Mouse (Mus musculus) left cerebral cortex, adult 18-20 months (tissue): ENCODE measurements around the gene Pde4d. TPM values are rescaled to one million over a fixed set of nuclear protein-coding genes. Genes with fewer than 3 reads are reported as not detected.
"Not testable (repeated sequence)": the region's sequence is repeated elsewhere in the genome, so short reads cannot be mapped to it uniquely, and the experiment has no call there.

Source experiments
- DNase-seq, 2 experiments: peaks; one replicate each; pipeline ENCODE4 v3.0.0; 2021 to 2022; ENCODE audit warnings: low spot score in 2 of 2, mixed read lengths in 1 of 2
- total RNA-seq, 2 experiments: library from RNA; stranded (reverse); gene quantifications; 2 replicates each; pipeline ENCODE4 v1.2.3; 2021

Pde4d gene
- total RNA-seq, 2 experiments from 2014 or later: 107 to 109 TPM

DNA sequence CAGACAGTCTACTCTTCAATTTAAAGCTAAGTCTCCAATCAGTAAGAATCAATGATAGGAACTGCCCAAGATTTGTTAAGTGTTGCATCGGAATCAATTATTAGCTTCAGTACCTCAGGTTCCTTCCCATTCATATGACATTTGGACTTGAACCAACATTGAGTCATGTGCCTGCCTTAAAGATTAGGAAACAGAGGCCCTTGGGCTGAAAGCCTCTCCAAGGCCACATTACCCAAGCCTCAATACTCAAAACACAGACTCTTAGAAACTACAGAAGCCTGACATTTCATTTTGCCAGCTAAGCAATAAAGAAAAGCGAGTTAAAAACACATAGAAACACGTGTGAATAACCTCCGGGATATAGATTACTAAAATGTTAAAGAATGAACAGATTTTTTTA lies 233.3 kb downstream of the Pde4d start:
- no peak for DNase-seq

DNA sequence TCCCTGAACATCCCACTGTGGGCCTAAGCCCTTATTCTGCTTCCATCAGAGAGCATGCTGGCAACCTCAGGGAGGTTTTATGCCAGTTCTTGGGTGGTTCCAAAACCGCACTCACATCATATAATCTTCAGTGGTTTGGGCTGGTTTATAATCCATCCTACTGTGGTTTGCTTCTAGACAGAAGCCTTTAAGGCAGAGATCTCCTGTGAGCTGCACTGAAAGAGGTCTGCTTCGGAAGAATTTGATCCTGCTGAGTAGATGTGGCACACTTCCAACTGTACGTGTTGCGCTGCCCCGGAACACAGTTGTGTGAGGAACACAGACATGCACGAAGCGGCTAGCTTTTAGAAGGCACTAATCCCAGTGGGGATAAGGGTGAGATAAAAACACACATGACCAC lies 236.1 kb downstream of the Pde4d start:
- no peak for DNase-seq

DNA sequence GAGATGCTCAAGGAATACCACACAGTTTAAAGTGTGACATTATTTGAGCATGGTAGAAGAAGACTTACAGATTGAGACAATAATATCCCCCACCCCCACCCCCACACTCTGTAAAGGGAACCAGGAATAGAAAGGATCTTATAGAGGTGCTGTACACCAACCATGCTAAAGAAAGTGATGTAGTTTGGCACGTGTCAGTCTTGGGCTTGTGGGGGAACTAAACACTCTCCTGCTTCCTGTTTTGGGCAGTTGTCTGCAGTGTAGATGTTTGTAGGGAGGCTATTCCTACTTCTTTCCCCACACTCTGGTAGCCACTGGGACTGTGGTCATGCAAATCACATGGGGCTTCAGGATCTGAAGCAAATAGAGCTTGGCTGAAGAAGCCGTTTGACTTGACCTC lies 236.5 kb downstream of the Pde4d start:
- DNase-seq: no peak

DNA sequence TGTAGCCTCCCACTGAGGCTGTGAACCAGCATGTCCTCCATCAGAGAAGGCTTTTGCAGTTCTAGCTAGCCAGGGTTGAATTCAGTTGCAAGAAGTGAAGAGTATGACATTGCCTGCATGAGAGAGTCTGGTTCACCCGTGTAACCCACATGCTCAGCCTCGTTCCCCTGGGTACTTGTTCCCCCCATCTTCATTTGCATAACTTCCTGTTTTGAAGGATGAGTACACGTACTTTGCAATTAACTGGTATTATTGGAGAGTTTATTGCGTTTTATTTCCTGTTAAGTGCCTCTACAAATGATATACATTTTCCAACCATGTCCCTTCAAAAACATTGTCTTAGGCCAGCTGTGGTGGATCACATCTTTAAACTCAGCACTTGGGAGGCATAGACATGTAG lies 237.1 kb downstream of the Pde4d start:
- DNase-seq: no peak

DNA sequence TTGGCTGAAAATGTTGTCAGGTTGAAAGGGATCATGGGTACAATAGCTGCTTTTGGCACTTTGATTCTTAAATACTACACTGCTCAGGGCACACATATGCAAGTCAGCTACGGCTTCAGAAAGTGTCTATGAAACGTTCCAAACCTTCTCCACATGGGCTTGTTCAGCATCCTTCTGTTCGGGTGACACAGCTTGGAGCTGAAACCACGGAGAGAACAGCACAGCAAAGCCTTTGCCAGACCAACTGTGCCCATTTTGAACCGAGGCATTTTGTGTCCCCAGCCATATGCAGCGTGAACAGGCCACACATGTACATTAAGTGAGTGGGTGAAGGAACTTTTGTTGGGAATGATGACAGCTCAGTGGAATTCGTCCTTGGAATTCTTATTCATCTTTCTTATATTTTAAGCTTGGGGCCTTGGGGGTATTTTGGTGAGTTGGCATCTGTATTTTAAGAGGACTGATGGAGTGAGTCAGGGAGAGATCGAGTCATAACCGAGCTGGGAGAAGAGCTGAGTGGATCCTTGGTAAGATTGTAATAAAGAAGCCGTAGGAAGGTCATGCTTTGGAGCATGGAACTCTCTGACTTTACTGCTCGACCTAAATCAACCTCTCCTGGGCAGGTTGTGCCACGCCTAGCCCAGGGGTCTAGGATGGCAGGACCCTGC lies 243.3 kb downstream of the Pde4d start:
- peak; percentile 20 to 40 for DNase-seq

DNA sequence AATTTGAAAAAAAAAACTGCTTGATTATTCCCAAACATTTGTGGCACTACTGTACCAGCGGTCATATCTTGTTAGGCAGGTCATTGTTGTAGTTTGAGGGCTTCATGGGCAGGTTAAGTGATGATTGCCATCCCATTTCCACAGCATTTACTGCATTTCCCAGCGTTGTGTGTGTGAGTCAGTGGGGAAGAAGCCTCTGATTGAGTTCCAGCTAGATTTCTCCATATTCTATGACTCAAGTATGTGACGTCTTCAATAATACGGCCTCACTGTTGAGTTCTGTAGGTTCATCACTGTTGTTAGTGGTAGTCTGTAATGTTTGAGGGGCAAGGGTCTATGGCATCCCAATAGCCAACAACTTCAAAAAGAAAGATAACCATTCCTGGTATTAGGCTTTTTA lies 255.7 kb downstream of the Pde4d start:
- DNase-seq: no peak

DNA sequence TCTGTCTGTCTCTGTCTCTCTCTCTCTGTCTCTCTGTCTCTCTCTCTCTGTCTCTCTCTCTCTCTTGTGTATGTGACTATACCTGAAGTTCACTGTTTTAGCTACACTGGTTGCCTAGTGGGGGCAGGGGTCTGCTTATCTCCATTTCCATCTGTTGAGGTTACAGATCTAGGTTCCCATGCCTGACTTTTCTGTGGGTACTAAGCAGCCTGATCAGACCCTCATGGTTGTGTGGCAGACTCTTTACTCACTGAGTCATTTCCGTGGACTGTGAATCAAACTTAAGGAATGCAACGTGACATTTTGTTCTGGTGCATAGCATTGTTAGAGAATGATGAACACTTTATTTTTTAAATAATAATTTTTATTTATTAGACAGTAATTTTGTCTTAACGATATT lies 264.3 kb downstream of the Pde4d start:
- DNase-seq: no peak

DNA sequence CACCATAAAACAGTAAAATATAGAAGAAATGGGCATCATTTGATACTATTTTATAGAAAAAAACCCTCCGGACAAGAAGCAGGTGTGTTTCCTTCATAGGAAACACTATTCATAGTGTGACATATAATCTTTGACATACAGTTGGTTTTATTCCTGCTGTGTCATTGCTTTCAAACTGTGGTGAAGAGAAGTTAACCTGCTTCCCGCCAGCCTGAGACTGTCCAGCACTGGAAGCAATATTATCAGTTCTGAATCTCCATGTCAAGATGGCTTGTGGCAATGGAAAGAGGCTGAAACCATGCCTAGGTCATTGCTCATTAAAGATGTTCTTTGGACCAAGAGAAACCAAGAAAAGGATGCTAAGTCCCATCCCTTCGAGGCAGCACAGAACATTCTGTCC lies 265.3 kb downstream of the Pde4d start:
- no peak for DNase-seq

DNA sequence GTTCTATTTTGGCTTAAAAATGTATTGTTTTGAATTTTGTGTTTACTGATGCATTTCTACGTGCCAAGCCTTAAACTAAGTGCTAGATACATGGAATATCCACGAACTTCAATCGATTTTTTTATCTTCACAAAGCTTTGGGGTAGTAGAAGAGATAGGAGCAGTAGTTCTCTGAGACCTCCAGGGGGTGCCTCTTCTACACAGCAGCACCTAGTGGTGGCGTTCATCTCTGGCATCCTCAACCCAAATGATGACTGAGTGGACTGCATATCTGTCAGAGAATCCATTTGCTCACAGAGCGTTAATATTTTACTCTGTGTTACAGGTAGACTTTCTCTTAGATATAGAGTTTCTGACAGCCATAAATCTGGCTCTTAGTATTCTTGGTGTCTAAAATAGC lies 272.5 kb downstream of the Pde4d start:
- peak; percentile 19 to 41 for DNase-seq

DNA sequence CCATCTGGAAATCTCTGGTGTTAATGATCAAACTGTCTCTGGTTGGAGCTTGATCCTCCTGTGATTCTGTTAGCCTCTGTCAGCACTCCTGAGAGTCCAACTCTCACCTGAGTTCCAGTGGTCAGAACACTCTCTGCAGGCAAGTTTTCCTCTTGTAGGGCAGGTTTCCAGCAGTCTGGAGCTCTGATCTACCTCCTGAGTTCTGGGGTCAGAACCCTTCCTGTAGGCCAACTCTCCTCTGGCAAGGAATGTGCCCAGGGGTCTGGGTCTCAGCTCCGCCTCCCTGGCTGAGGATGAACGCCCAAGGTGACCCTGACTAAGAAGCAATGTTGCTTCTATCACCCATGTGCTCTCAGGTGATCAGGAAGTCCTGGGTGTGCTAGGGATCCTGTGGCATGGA lies 284.6 kb downstream of the Pde4d start:
- not testable (repeated sequence) for DNase-seq

DNA sequence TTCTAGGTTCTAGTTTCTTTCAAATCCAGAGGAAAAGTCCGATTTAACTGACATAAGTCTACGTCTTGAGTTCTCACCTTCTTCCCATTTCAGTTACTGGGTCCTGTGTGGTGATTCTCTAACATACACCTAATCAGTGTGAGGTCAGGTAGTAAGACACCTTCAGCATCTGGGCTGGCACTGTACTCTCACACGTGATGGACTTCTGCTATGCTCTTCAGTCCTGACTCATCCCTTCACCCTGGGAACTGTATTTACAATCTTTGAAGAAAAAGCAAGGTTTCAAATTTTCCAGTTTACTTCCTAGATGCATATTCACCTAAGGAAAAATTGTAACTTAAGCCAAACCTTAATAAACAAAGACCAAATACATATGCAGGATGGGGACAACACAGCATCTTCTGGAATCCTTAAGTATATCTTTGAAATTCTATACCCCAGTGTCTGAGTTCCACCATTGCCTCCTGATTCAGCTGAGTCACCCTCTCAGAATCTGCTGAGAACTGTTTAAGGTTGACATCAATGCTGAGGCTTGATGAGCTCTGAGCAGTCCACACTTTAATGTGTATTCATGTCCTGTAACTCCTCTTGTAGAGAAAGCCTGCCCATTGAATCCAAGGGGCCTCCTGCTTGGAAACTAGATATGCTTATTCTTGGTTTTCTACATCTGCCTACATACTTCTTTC lies 301.6 kb downstream of the Pde4d start:
- no peak for DNase-seq

DNA sequence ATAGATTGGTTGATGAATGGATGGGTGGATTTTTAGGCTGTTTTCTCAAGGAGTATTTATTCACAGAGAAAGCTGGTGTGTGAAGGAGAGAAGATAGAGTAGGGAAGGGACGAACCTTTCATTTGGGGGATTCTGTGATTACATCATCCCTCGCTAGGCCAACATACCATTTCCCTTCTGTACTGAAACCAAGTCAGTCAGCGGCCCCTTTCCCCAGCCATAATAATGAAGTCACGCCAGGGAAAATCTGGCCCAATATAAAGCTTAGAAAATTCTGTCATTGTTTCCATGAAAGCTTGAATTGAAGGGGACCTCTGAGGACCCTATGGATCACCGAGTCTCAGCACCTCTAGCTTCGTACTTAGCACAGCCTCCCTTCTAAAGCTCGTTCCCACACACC lies 307.7 kb downstream of the Pde4d start:
- no peak for DNase-seq

DNA sequence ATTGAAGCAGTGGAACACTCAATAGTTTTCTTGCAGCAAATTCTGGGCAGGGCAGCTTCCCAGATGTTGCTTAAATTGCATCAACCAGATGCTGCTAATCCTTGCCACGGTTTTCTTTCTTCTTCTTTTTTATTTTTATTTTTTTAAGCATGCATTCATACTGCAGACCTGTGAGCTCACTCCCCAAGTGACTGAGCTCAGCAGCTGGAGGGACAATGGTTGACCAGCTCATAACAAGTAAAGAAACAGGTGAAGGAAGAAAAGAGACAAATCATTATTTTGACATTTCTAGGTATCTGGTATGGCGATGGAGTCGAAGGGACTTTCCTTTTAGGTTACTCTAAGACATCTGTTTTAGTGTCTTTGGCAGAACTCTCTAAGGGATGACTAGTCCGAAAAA lies 308.6 kb downstream of the Pde4d start:
- DNase-seq: no peak

DNA sequence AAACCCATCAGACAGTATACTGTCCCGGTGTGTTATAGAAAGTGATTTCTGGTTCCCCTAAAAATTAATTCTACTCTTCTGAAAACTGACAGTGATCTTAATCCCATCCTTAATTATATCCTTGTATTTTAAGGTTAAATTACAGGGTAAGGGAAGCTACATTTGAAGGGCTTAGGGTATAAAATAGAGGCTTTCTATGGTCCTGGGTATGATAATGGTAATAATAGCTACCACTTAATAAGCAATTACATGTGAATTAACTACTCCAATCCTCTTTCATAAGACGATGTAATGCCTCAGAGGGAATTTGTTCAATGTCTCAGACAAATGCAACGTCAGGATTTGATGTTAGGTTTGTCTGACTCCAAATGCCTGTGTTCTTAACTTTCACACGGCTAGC lies 309.4 kb downstream of the Pde4d start:
- DNase-seq: no peak

DNA sequence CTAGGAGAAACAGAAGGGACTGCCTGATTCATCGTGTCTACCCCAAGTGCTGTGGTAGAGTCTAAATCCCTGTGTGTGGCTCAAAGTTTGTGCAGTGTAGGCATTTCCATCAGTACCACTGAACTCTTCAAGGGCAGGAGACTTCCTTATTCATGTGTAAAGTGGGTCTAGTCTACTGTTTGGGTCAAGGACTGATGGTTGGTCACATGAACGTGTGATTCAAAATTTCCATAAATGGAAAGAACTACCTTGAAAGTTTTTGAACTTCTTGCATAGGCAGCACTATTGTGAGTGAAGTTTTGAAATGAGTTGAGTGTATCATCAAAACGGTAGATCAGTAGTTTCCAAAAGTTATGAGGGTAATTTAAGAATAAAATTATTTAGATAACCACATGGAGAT lies 313.5 kb downstream of the Pde4d start:
- no peak for DNase-seq

DNA sequence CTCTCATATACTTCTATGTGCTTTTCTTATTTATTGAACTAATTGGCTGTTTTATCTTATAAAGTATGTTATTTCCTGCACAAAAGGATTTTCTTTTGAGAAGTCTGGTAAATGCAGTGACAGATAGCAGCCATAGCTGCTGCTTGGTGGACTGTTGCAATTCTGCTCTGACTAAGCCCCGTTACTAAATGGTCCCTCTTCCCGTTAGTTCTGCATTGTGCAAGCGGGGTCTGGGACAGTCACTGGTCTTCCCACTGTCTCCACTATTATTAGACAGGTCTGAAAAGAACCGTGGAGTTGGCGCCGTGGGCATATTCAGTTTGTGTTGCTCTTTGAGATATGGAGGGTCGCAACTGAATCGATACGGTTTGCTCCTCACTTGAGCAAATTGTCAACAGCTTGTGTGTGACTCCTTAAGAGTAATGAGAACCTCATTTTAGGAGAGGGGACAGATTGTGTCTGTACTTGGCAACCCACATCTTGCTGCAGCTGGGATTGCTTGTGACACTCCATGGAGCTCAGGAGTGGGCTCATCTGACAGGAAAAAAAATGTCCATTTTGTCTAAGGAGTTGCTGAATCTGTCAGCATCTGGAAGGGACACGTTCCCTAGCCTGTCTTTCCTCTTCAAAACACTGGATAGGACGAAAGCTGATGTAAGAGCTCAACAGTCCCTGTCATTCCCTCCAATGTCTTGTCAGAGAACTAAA lies 316.4 kb downstream of the Pde4d start:
- DNase-seq: peak in 1 of 2 experiments; percentile 2

DNA sequence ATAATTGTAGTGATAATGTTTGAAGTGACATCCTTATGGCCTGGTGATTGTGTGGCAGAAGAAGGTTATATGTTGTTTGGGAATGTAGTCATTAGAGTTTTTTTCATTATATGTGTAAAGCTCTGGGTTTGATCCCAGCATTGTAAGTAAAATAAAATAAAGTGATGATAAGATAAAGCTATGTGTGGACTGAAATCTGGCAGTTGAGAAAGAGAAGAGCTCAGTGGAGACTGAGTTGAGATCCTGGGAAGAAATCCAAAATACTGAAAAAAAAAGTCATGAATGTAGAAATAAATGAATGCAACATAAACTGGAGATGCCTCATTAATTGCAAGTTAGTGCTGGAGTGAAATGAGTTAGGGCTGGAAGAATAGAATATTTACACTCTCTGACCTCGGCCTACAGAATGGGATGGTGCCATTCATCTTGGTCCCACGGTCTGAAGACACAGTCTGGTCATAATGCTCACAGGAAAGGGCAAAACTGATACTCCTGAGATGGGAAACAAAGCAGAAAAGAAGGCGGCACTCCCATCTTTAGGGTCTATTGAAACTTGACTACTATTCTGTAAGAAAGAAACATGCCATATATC lies 319.8 kb downstream of the Pde4d start:
- DNase-seq: no peak

DNA sequence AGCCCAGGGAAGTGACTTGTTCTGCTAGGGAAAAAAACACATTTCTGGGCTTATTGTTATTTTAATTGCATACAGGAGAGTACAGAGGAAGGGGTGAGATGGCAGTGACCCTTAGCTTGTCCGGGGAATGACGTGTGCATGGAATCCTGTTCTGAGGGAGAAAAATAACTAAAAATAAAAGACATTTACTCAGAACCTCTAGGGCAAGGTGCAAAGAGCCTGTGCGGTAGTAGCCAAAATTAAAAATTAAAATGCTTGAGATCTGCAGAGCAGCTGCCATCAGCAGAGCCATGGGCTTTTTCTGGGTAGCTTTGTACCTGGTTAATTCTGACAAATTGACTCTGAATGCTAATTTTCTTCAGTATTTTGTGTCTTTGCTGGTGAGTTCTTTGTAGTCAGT lies 322.6 kb downstream of the Pde4d start:
- DNase-seq: no peak

DNA sequence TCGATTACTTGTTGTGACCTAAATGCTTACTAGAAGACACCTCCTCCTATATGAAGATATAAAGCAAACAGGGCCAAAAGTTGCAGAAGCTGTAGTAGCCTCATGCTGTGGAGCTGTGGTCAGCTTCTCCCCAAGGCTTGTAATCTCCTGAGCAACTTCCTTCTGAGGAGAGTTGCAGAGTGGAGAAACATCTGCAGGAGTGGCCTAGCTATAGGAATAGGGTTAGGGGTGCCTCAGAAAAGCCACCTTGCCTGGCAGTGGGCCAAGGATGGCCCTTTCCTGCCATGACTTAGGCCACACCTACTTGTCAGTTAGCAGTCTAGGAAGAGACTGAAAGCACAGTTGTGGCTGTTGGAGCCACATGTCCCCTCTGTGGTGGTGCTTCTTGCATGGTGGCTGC lies 325.2 kb downstream of the Pde4d start:
- DNase-seq: no peak

DNA sequence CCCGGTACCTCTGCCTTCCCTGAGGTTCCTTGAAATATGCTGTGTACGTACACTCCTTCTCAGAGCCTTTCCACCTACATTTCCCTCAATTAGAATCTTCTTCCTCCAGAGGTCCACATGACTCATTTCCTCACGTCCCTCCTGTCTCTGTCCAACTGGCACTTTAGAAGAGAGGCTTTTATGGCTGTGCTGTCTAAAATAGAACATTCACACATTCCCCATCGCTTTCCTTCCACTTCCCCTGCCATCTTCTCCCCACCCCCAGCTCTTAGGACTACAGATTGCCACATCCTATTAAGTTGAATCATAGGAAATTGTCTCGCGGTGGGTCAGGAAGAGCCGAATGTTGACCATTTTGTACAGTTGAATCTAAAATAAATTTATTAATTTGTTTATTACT lies 326.1 kb downstream of the Pde4d start:
- DNase-seq: peak in 1 of 2 experiments; percentile 23

DNA sequence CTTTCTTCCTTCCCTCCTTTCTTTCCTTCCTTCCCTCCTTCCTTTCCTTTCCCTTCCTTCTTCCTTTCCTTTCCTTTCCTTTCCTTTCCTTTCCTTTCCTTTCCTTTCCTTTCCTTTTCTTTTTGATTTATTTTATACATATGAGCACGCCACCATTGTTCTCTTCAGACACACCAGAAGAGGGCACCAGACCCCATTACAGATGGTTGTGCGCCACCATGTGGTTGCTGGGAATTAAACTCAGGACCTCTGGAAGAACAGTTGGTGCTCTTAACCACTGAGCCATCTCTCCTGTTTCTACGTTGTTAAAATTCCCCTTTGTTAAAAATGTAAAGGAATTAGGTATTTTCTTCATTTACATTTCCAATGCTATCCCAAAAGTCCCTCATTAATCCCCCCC lies 347.9 kb downstream of the Pde4d start:
- not testable (repeated sequence) for DNase-seq

DNA sequence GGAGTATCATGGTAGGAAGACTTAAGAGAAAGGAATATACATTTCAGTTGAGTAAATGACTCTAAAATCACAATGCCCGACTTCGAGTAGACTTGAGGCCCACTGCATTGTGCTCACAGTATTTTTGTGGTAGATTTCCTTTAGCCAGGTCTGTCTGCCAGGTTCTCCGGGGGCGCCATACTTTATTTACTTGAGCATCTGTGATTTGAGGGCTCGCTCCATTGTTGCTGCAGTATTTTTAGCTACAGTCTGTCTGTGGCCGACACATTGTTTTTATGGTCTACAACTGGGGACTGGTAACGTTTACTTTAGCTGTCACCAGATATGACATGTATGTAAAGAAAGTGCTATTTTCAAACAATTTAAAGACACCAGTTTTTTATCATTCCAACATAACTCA lies 359.4 kb downstream of the Pde4d start:
- no peak for DNase-seq
